Mouse (Mus musculus) embryonic facial prominence, embryonic 15.5 days (tissue): ENCODE data around the gene Tns3. TPM values are rescaled to one million over a fixed set of nuclear protein-coding genes. Genes with fewer than 3 reads are reported as not detected.

Source experiments
- ATAC-seq: fragments of 200-750 bp; cut with Nextera tagmentation; 2 replicates; pipeline ENCODE4 v1.8.0; 2017; ENCODE audit warnings: low read depth, moderate TSS enrichment; ENCODE audit not compliant: insufficient number of reproducible peaks, low FRiP score, low TSS enrichment
- H3K27ac ChIP-seq: fragments of 300-500 bp; sonication (generic); replicated peaks from 2 replicates; pipeline ENCODE4 v1.5.1; 2015; ENCODE audit warnings: mild to moderate bottlenecking, inconsistent platforms
- H3K27me3 ChIP-seq: fragments of 300-500 bp; sonication (generic); 2 replicates; pipeline ENCODE4 v1.6.1; 2015; ENCODE audit warnings: inconsistent platforms
- H3K36me3 ChIP-seq: fragments of 300-500 bp; sonication (generic); 2 replicates; pipeline ENCODE4 v1.6.1; 2015; ENCODE audit warnings: mild to moderate bottlenecking, inconsistent platforms
- H3K4me1 ChIP-seq: fragments of 300-500 bp; sonication (generic); 2 replicates; pipeline ENCODE4 v1.6.1; 2015; ENCODE audit warnings: inconsistent platforms
- H3K4me2 ChIP-seq: fragments of 300-500 bp; sonication (generic); replicated peaks from 2 replicates; pipeline ENCODE4 v1.6.1; 2015; ENCODE audit warnings: mild to moderate bottlenecking, inconsistent platforms
- H3K4me3 ChIP-seq: fragments of 300-500 bp; sonication (generic); replicated peaks from 2 replicates; pipeline ENCODE4 v1.5.1; 2015; ENCODE audit warnings: mild to moderate bottlenecking, inconsistent platforms
- H3K9ac ChIP-seq: fragments of 300-500 bp; sonication (generic); 2 replicates; pipeline ENCODE4 v1.6.1; 2015; ENCODE audit warnings: inconsistent platforms
- H3K9me3 ChIP-seq: fragments of 300-500 bp; sonication (generic); replicated peaks from 2 replicates; pipeline ENCODE4 v1.6.1; 2016; ENCODE audit warnings: inconsistent platforms
- WGBS: fragments of 180-500 bp; shearing (Covaris S2); methylation state at CpG from one replicate; pipeline ENCODE4 v1.1.7; 2015; 5-methylcytosine and 5-hydroxymethylcytosine counted together
- polyA plus RNA-seq: library from polyadenylated mRNA; unstranded; fragments of >200 nt; fragmentation: Nextera tagmentation; extraction: Ambion mirVana; gene quantifications from 2 replicates; pipeline ENCODE4 v1.2.1, GENCODE M21; 2015

Tns3 gene
- polyA plus RNA-seq, result 23.4 and 25.9 TPM in 2 replicates

GRCm38 (mm10) chr11:8664393-8664743 is at the start of gene Tns3:
TSS of gene Tns3 (minus strand) at chr11:8664535.
- 0 out of 2 replicates have a peak, but pooled peaks have one; percentile 30 for ATAC-seq
- H3K27me3 ChIP-seq, result no peaks in the 10 kb centered on the region
- H3K4me2 ChIP-seq, result peak within 1 kb of the TSS; percentile 85
- peak within 1 kb of the TSS; percentile 80 for H3K9ac ChIP-seq
- H3K4me1 ChIP-seq, result peaks cover 49% of the 10 kb centered on the region
- H3K9me3 ChIP-seq, result no peaks in the 10 kb centered on the region
- WGBS, result under 1% methylated on average over 21 of the region's 37 CpGs
- H3K36me3 ChIP-seq, result no peaks in the 10 kb centered on the region
- peak within 1 kb of the TSS; percentile 73 for H3K4me3 ChIP-seq
- H3K27ac ChIP-seq, result peak within 1 kb of the TSS; percentile 82

- Histone ChIP-seq H3K4me1 (peaks cover 31% of the 10 kb centered on the region), H3K9me3 (no peaks in the 10 kb centered on the region), H3K36me3 (no peaks in the 10 kb centered on the region), H3K27me3 (no peaks in the 10 kb centered on the region), H3K27ac (no peak overlapping the region), H3K4me2 (no peak overlapping the region), H3K4me3 (no peak overlapping the region), H3K9ac (no peak overlapping the region)
- whole genome bisulfite sequencing, result 57% methylated on average over 8 of the region's 8 CpGs
- no peak for ATAC-seq
Observed at GRCm38 (mm10) chr11:8706246-8707041, 42.1 kb upstream of the Tns3 start.

- Histone ChIP-seq H3K27ac (no peak overlapping the region), H3K4me2 (no peak overlapping the region), H3K4me1 (peaks cover 31% of the 10 kb centered on the region), H3K4me3 (no peak overlapping the region), H3K27me3 (no peaks in the 10 kb centered on the region), H3K9me3 (no peaks in the 10 kb centered on the region), H3K36me3 (no peaks in the 10 kb centered on the region), H3K9ac (no peak overlapping the region)
- 78% methylated on average over 1 of the region's 1 CpGs for WGBS
- ATAC-seq, result no peak
Observed at GRCm38 (mm10) chr11:8705156-8705555, 40.8 kb upstream of the Tns3 start.

GRCm38 (mm10) chr11:8703876-8704275 is 39.5 kb upstream of the Tns3 start:
- H3K4me2 ChIP-seq, result no peak overlapping the region
- H3K36me3 ChIP-seq, result no peaks in the 10 kb centered on the region
- no peak overlapping the region for H3K9ac ChIP-seq
- no peaks in the 10 kb centered on the region for H3K27me3 ChIP-seq
- no peak overlapping the region for H3K4me3 ChIP-seq
- peak overlapping the region; percentile 66 for H3K27ac ChIP-seq
- peaks cover 27% of the 10 kb centered on the region for H3K4me1 ChIP-seq
- H3K9me3 ChIP-seq, result no peaks in the 10 kb centered on the region
- ATAC-seq, result peak; percentile 75
- WGBS, result 26% methylated on average over 6 of the region's 6 CpGs

- WGBS, result 88% methylated on average over 2 of the region's 2 CpGs
- ATAC-seq, result no peak
- H3K27me3 ChIP-seq, result no peaks in the 10 kb centered on the region
Observed at GRCm38 (mm10) chr11:8702532-8702886, 38.2 kb upstream of the Tns3 start.

GRCm38 (mm10) chr11:8701845-8702531 is 37.7 kb upstream of the Tns3 start:
- Histone ChIP-seq H3K4me3 (no peak overlapping the region), H3K9ac (no peak overlapping the region), H3K9me3 (no peaks in the 10 kb centered on the region), H3K4me1 (peaks cover 24% of the 10 kb centered on the region), H3K4me2 (no peak overlapping the region), H3K36me3 (no peaks in the 10 kb centered on the region), H3K27me3 (no peaks in the 10 kb centered on the region), H3K27ac (no peak overlapping the region)
- WGBS, result 49% methylated on average over 10 of the region's 10 CpGs
- no peak for ATAC-seq

More at GRCm38 (mm10) chr11:8702532-8702886, 38.2 kb upstream of the Tns3 start:
- H3K9me3 ChIP-seq, result no peaks in the 10 kb centered on the region
- no peak overlapping the region for H3K9ac ChIP-seq
- no peak overlapping the region for H3K4me3 ChIP-seq
- no peaks in the 10 kb centered on the region for H3K36me3 ChIP-seq
- H3K27ac ChIP-seq, result no peak overlapping the region
- H3K4me1 ChIP-seq, result peaks cover 24% of the 10 kb centered on the region
- no peak overlapping the region for H3K4me2 ChIP-seq

GRCm38 (mm10) chr11:8701400-8701799 is 37.1 kb upstream of the Tns3 start:
- H3K27ac ChIP-seq, result no peak overlapping the region
- ATAC-seq, result no peak
- H3K4me1 ChIP-seq, result peaks cover 24% of the 10 kb centered on the region
- H3K9me3 ChIP-seq, result no peaks in the 10 kb centered on the region
- H3K27me3 ChIP-seq, result no peaks in the 10 kb centered on the region
- H3K4me3 ChIP-seq, result no peak overlapping the region
- no peaks in the 10 kb centered on the region for H3K36me3 ChIP-seq
- WGBS, result 75% methylated on average over 3 of the region's 3 CpGs
- no peak overlapping the region for H3K9ac ChIP-seq
- no peak overlapping the region for H3K4me2 ChIP-seq

- WGBS, result 76% methylated on average over 8 of the region's 8 CpGs
- Histone ChIP-seq H3K4me2 (no peak overlapping the region), H3K4me3 (no peak overlapping the region), H3K27ac (no peak overlapping the region), H3K9me3 (no peaks in the 10 kb centered on the region), H3K9ac (no peak overlapping the region), H3K36me3 (no peaks in the 10 kb centered on the region), H3K4me1 (peaks cover 24% of the 10 kb centered on the region), H3K27me3 (no peaks in the 10 kb centered on the region)
- ATAC-seq, result no peak
Observed at GRCm38 (mm10) chr11:8700641-8701221, 36.4 kb upstream of the Tns3 start.

- Histone ChIP-seq H3K9me3 (no peaks in the 10 kb centered on the region), H3K4me1 (peaks cover 21% of the 10 kb centered on the region), H3K9ac (no peak overlapping the region), H3K4me2 (no peak overlapping the region), H3K36me3 (no peaks in the 10 kb centered on the region), H3K27me3 (no peaks in the 10 kb centered on the region), H3K27ac (no peak overlapping the region), H3K4me3 (no peak overlapping the region)
- no peak for ATAC-seq
- WGBS, result 77% methylated on average over 5 of the region's 5 CpGs
Observed at GRCm38 (mm10) chr11:8699777-8700176, 35.4 kb upstream of the Tns3 start.

- no peak overlapping the region for H3K9ac ChIP-seq
- H3K4me3 ChIP-seq, result no peak overlapping the region
- ATAC-seq, result no peak
- no peak overlapping the region for H3K4me2 ChIP-seq
- H3K9me3 ChIP-seq, result no peaks in the 10 kb centered on the region
- peaks cover 22% of the 10 kb centered on the region for H3K4me1 ChIP-seq
- no peak overlapping the region for H3K27ac ChIP-seq
- 74% methylated on average over 3 of the region's 3 CpGs for WGBS
- no peaks in the 10 kb centered on the region for H3K36me3 ChIP-seq
- no peaks in the 10 kb centered on the region for H3K27me3 ChIP-seq
Observed at GRCm38 (mm10) chr11:8697670-8698069, 33.3 kb upstream of the Tns3 start.

GRCm38 (mm10) chr11:8694096-8694495 is 29.8 kb upstream of the Tns3 start:
- ATAC-seq, result no peak
- Histone ChIP-seq H3K27ac (no peak overlapping the region), H3K27me3 (no peaks in the 10 kb centered on the region), H3K4me3 (no peak overlapping the region), H3K9ac (no peak overlapping the region), H3K4me1 (peaks cover 40% of the 10 kb centered on the region), H3K4me2 (no peak overlapping the region), H3K36me3 (no peaks in the 10 kb centered on the region), H3K9me3 (no peaks in the 10 kb centered on the region)
- WGBS, result 90% methylated on average over 5 of the region's 5 CpGs
